In genomic region chr7:25782744-25783143, GRCm38 (mm10) we compare ENCODE assay signal across 11 mouse cellular contexts. TPM values are rescaled to one million over a fixed set of nuclear protein-coding genes. Genes with fewer than 3 reads are reported as not detected.
DNase-seq lines count a peak whose midpoint lies in the region; ATAC-seq and TF ChIP-seq lines count a peak whose summit lies in the region.
"Had no signal": no experiment of that assay in that cellular context is flagged by ENCODE, and none has a peak within 500 bp of the region (broad histone marks: within the 10 kb centered on the region; RNA-seq: fewer than 3 reads in every experiment).

No protein-coding gene starts in this region.

- ATAC-seq in kidney, embryonic 15.5 days (replicated peaks; ENCODE audit: low FRiP score), result no peak
- ATAC-seq in limb, embryonic 13.5 days (ENCODE audit: low FRiP score, low read depth), result no peak
- no peak for ATAC-seq in neural tube, embryonic 15.5 days (ENCODE audit: low FRiP score)

- no peak overlapping the region for H3K9ac ChIP-seq in kidney, embryonic 15.5 days
- no peak overlapping the region for H3K9ac ChIP-seq in limb, embryonic 13.5 days
- no peak overlapping the region for H3K9ac ChIP-seq in neural tube, embryonic 15.5 days (replicated peaks)
- H3K9ac ChIP-seq: midbrain, embryonic 13.5 days had no signal

- H3K27ac ChIP-seq in kidney, embryonic 15.5 days, result peak overlapping the region; percentile 73
- H3K27ac ChIP-seq in limb, embryonic 13.5 days, result peak overlapping the region; percentile 58; the same call in 1 of the 2 replicates
- no peak overlapping the region for H3K27ac ChIP-seq in neural tube, embryonic 15.5 days (replicated peaks)
- H3K27ac ChIP-seq: midbrain, embryonic 13.5 days had no signal

- peaks cover 41% of the 10 kb centered on the region for H3K4me1 ChIP-seq in kidney, embryonic 15.5 days
- peaks cover 47% of the 10 kb centered on the region for H3K4me1 ChIP-seq in limb, embryonic 13.5 days
- peaks cover 16% of the 10 kb centered on the region for H3K4me1 ChIP-seq in neural tube, embryonic 15.5 days

- WGBS in kidney, embryonic 15.5 days, result 76% methylated on average over 6 of the region's 6 CpGs
- WGBS in limb, embryonic 13.5 days, result 79% methylated on average over 6 of the region's 6 CpGs
- 63% methylated on average over 6 of the region's 6 CpGs for WGBS in neural tube, embryonic 15.5 days

- TF ChIP-seq POLR2A in brain, embryonic 14.5 days (IDR thresholded peaks at IDR 0.05; ENCODE audit: borderline replicate concordance, extremely low read depth, insufficient read depth, insufficient read length, poor library complexity, severe bottlenecking), result no peak

- H3K36me3 ChIP-seq in kidney, embryonic 15.5 days, result peaks cover 20% of the 10 kb centered on the region
- H3K36me3 ChIP-seq in limb, embryonic 13.5 days, result peaks cover 49% of the 10 kb centered on the region
- no peaks in the 10 kb centered on the region for H3K36me3 ChIP-seq in neural tube, embryonic 15.5 days
- H3K36me3 ChIP-seq: midbrain, embryonic 13.5 days had no signal

- no peak overlapping the region for H3K4me2 ChIP-seq in kidney, embryonic 15.5 days
- peak overlapping the region; percentile 78; the same call in 1 of the 2 replicates for H3K4me2 ChIP-seq in limb, embryonic 13.5 days (replicated peaks)
- H3K4me2 ChIP-seq in neural tube, embryonic 15.5 days, result no peak overlapping the region

- H3K27me3 ChIP-seq in kidney, embryonic 15.5 days, result no peaks in the 10 kb centered on the region
- no peaks in the 10 kb centered on the region for H3K27me3 ChIP-seq in limb, embryonic 13.5 days
- H3K27me3 ChIP-seq in neural tube, embryonic 15.5 days (replicated peaks), result no peaks in the 10 kb centered on the region
- H3K27me3 ChIP-seq: midbrain, embryonic 13.5 days had no signal

- H3K9me3 ChIP-seq in kidney, embryonic 15.5 days (replicated peaks), result no peaks in the 10 kb centered on the region
- H3K9me3 ChIP-seq in limb, embryonic 13.5 days, result no peaks in the 10 kb centered on the region
- H3K9me3 ChIP-seq in neural tube, embryonic 15.5 days (replicated peaks), result no peaks in the 10 kb centered on the region
- H3K9me3 ChIP-seq: midbrain, embryonic 13.5 days had no signal

- no peak for TF ChIP-seq CTCF in brain, embryonic 14.5 days (IDR thresholded peaks at IDR 0.05; ENCODE audit: borderline replicate concordance, extremely low read depth, insufficient read depth, insufficient read length)

- no peak for DNase-seq in kidney, adult 11 months
- DNase-seq in 416B (ENCODE audit: low read depth), result peak; percentile 84
- peak; percentile 32 for DNase-seq in brain, embryonic 14.5 days (ENCODE audit: low read depth)
- no peak for DNase-seq in spleen, adult 12 weeks (ENCODE audit: low spot score)
- no peak for DNase-seq in adrenal gland, adult 8-10 months
- DNase-seq: kidney, postnatal 25 days; spleen, adult 18-20 months had no signal

- no peak overlapping the region for H3K4me3 ChIP-seq in kidney, embryonic 15.5 days (replicated peaks)
- no peak overlapping the region for H3K4me3 ChIP-seq in limb, embryonic 13.5 days
- no peak overlapping the region for H3K4me3 ChIP-seq in neural tube, embryonic 15.5 days (replicated peaks)
- H3K4me3 ChIP-seq: midbrain, embryonic 13.5 days had no signal

RNA-seq across cellular contexts. Expression of gene Axl, which starts 5.8 kb away (rescaled TPM):
- polyA plus RNA-seq in kidney, embryonic 15.5 days (2015; fragmentation: Nextera tagmentation; extraction: Ambion mirVana), result 81.9 and 91.5 TPM in 2 replicates
- polyA plus RNA-seq in brain, embryonic 14.5 days (2012; rRNA removed), result 14.3 and 18.8 TPM in 2 replicates
- polyA plus RNA-seq in limb, embryonic 13.5 days (2015; fragmentation: Nextera tagmentation; extraction: Ambion mirVana), result 84.1 and 103 TPM in 2 replicates
- polyA plus RNA-seq in neural tube, embryonic 15.5 days (2015; fragmentation: Nextera tagmentation; extraction: Ambion mirVana), result 27.6 and 35.8 TPM in 2 replicates
- total RNA-seq in adrenal gland, adult 8-10 months (2022), result 10 to 100 TPM; 51.4 to 73.8 (median 64.5) TPM

RNA-seq across cellular contexts. Expression of gene Hnrnpul1, which starts 28.2 kb away (rescaled TPM):
- polyA plus RNA-seq in kidney, embryonic 15.5 days (2015; fragmentation: Nextera tagmentation; extraction: Ambion mirVana), result 61.3 and 65.0 TPM in 2 replicates
- polyA plus RNA-seq in brain, embryonic 14.5 days (2012; rRNA removed), result 34.7 and 70.2 TPM in 2 replicates
- 62.6 and 63.5 TPM in 2 replicates for polyA plus RNA-seq in limb, embryonic 13.5 days (2015; fragmentation: Nextera tagmentation; extraction: Ambion mirVana)
- 37.3 and 43.9 TPM in 2 replicates for polyA plus RNA-seq in neural tube, embryonic 15.5 days (2015; fragmentation: Nextera tagmentation; extraction: Ambion mirVana)
- 100 to 1,000 TPM in 3 of 4 experiments, 10 to 100 TPM in 1; 97.0 to 132 (median 119) TPM for total RNA-seq in adrenal gland, adult 8-10 months (2022)

RNA-seq across cellular contexts. Expression of gene Cyp2s1, which starts 34.0 kb away (rescaled TPM):
- 17.2 and 18.1 TPM in 2 replicates for polyA plus RNA-seq in kidney, embryonic 15.5 days (2015; fragmentation: Nextera tagmentation; extraction: Ambion mirVana)
- polyA plus RNA-seq in brain, embryonic 14.5 days (2012; rRNA removed), result 1.7 and 2.0 TPM in 2 replicates
- polyA plus RNA-seq in limb, embryonic 13.5 days (2015; fragmentation: Nextera tagmentation; extraction: Ambion mirVana), result 1.8 and 2.2 TPM in 2 replicates
- 2.8 and 6.1 TPM in 2 replicates for polyA plus RNA-seq in neural tube, embryonic 15.5 days (2015; fragmentation: Nextera tagmentation; extraction: Ambion mirVana)
- total RNA-seq in adrenal gland, adult 8-10 months (2022), result 1 to 10 TPM; 2.3 to 4.2 (median 3.2) TPM

Comparison
In these comparisons a context has a peak if more than half of its experiments do, and no peak if none do; other contexts are left out.
1. DNase-seq: peak in 416B (single experiment) and brain, embryonic 14.5 days (single experiment); none in kidney, adult 11 months (single experiment), spleen, adult 12 weeks (single experiment) and adrenal gland, adult 8-10 months (single experiment).